ENCODE assay signal across 22 mouse cellular contexts in the genomic region with DNA sequence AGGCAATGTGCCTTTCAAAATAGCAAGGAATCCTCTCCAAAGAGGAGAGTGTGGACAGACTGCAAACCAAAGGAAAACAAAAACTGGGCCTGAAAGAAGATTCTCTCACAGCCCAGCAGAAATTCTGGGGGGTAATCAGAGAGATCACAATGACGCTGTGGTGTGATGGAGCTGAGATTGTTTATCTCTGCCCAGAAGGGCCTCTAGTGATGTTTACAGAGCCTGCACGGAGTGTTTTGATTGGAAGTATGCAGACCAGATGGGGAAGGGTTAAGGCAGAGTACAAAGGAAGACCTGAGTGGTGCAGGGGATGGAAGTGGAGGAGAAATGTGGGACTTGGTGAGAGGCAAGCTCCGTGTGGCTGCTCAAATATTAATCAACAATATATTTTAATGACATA.
A peak's percentile ranks its signal among the peaks of the same experiment; 100 is the strongest.
DNase-seq lines count a peak whose midpoint lies in the region; ATAC-seq lines count a peak whose summit lies in the region.
"Had no signal": no experiment of that assay in that cellular context is flagged by ENCODE, and none has a peak within 500 bp of the region (broad histone marks: within the 10 kb centered on the region; RNA-seq: fewer than 3 reads in every experiment).

No protein-coding gene starts in this region.

- H3K9ac ChIP-seq in intestine, embryonic 14.5 days (ENCODE audit: low read length) = no peak overlapping the region
- H3K9ac ChIP-seq in intestine, embryonic 15.5 days = no peak overlapping the region
- no peak overlapping the region for H3K9ac ChIP-seq in lung, embryonic 15.5 days
- H3K9ac ChIP-seq: embryonic facial prominence, embryonic 13.5 days; forebrain, embryonic 15.5 days; heart, embryonic 13.5 days; hindbrain, embryonic 12.5 days; hindbrain, embryonic 15.5 days had no signal

- H3K4me3 ChIP-seq in intestine, embryonic 14.5 days (ENCODE audit: low read depth, low read length) = no peak overlapping the region
- H3K4me3 ChIP-seq in intestine, embryonic 15.5 days (replicated peaks) = no peak overlapping the region
- H3K4me3 ChIP-seq in lung, embryonic 15.5 days = no peak overlapping the region
- H3K4me3 ChIP-seq: embryonic facial prominence, embryonic 13.5 days; forebrain, embryonic 15.5 days; heart, adult 2 months; heart, embryonic 10.5 days; heart, embryonic 13.5 days; hindbrain, embryonic 12.5 days; hindbrain, embryonic 15.5 days had no signal

- peaks cover 9% of the 10 kb centered on the region for H3K4me1 ChIP-seq in intestine, embryonic 14.5 days (replicated peaks; ENCODE audit: control insufficient read depth, insufficient read depth, low read length)
- H3K4me1 ChIP-seq in intestine, embryonic 15.5 days (replicated peaks) = no peaks in the 10 kb centered on the region
- H3K4me1 ChIP-seq in lung, embryonic 15.5 days = peaks cover 7% of the 10 kb centered on the region; the same call in 1 of the 2 replicates
- H3K4me1 ChIP-seq: forebrain, embryonic 15.5 days; heart, embryonic 10.5 days; heart, embryonic 13.5 days; hindbrain, embryonic 12.5 days; hindbrain, embryonic 15.5 days had no signal

- no peaks in the 10 kb centered on the region for H3K36me3 ChIP-seq in intestine, embryonic 14.5 days (ENCODE audit: control insufficient read depth, insufficient read depth, low read length)
- H3K36me3 ChIP-seq in intestine, embryonic 15.5 days = no peaks in the 10 kb centered on the region
- H3K36me3 ChIP-seq in lung, embryonic 15.5 days = no peaks in the 10 kb centered on the region
- H3K36me3 ChIP-seq: embryonic facial prominence, embryonic 13.5 days; forebrain, embryonic 15.5 days; heart, embryonic 10.5 days; heart, embryonic 13.5 days; hindbrain, embryonic 12.5 days; hindbrain, embryonic 15.5 days had no signal

- peak overlapping the region; percentile 55; the same call in 1 of the 2 replicates for H3K27ac ChIP-seq in intestine, embryonic 14.5 days (ENCODE audit: low read depth)
- no peak overlapping the region for H3K27ac ChIP-seq in intestine, embryonic 15.5 days
- H3K27ac ChIP-seq in lung, embryonic 15.5 days = no peak overlapping the region
- H3K27ac ChIP-seq: embryonic facial prominence, embryonic 13.5 days; forebrain, embryonic 15.5 days; heart, adult 2 months; heart, embryonic 10.5 days; heart, embryonic 13.5 days; hindbrain, embryonic 12.5 days; hindbrain, embryonic 15.5 days had no signal

- ATAC-seq in intestine, embryonic 14.5 days (replicated peaks; ENCODE audit: low FRiP score, low TSS enrichment, low read depth) = no peak
- ATAC-seq in intestine, embryonic 15.5 days = no peak
- ATAC-seq in lung, embryonic 15.5 days (ENCODE audit: borderline replicate concordance, extremely low read depth, low FRiP score, low TSS enrichment) = peak; percentile 48; the same call in 1 of the 2 replicates
- ATAC-seq: activated CD4-positive, CD25-positive, alpha-beta regulatory T cell, adult 4 months; forebrain, embryonic 15.5 days had no signal

- WGBS in intestine, embryonic 14.5 days = 11% methylated on average over 3 of the region's 3 CpGs
- WGBS in intestine, embryonic 15.5 days = 22% methylated on average over 3 of the region's 3 CpGs
- WGBS in lung, embryonic 15.5 days = 5% methylated on average over 3 of the region's 3 CpGs

- peak; percentile 33 for DNase-seq in embryo, embryonic 10 days (ENCODE audit: low spot score)
- no peak for DNase-seq in embryo, embryonic 10.5 days (ENCODE audit: low spot score)
- no peak for DNase-seq in intestine, embryonic 14.5 days (ENCODE audit: low spot score)
- DNase-seq in lung, postnatal 14 days = no peak
- no peak for DNase-seq in ovary, postnatal 10 days (ENCODE audit: low spot score)
- DNase-seq: adrenal gland, adult 8-10 months; adrenal gland, postnatal 25 days; cerebellum, adult 11-12 months; cerebellum, adult 8-10 months; cerebellum, postnatal 10 days; cerebellum, postnatal 36 days; gastrocnemius, postnatal 25 days; heart, adult 2 months had no signal

- no peaks in the 10 kb centered on the region for H3K27me3 ChIP-seq in intestine, embryonic 14.5 days (replicated peaks; ENCODE audit: control insufficient read depth, insufficient read depth, low read length)
- H3K27me3 ChIP-seq in intestine, embryonic 15.5 days (replicated peaks) = no peaks in the 10 kb centered on the region
- H3K27me3 ChIP-seq in lung, embryonic 15.5 days = no peaks in the 10 kb centered on the region
- H3K27me3 ChIP-seq: embryonic facial prominence, embryonic 13.5 days; forebrain, embryonic 15.5 days; heart, embryonic 13.5 days; hindbrain, embryonic 12.5 days; hindbrain, embryonic 15.5 days had no signal

- H3K4me2 ChIP-seq in intestine, embryonic 14.5 days (ENCODE audit: low read length) = no peak overlapping the region
- no peak overlapping the region for H3K4me2 ChIP-seq in intestine, embryonic 15.5 days (replicated peaks)
- H3K4me2 ChIP-seq in lung, embryonic 15.5 days = no peak overlapping the region
- H3K4me2 ChIP-seq: embryonic facial prominence, embryonic 13.5 days; forebrain, embryonic 15.5 days; heart, embryonic 13.5 days; hindbrain, embryonic 12.5 days; hindbrain, embryonic 15.5 days had no signal

- H3K9me3 ChIP-seq in intestine, embryonic 14.5 days (ENCODE audit: control insufficient read depth, low read length) = no peaks in the 10 kb centered on the region
- H3K9me3 ChIP-seq in intestine, embryonic 15.5 days = no peaks in the 10 kb centered on the region
- no peaks in the 10 kb centered on the region for H3K9me3 ChIP-seq in lung, embryonic 15.5 days
- H3K9me3 ChIP-seq: embryonic facial prominence, embryonic 13.5 days; forebrain, embryonic 15.5 days; heart, embryonic 10.5 days; heart, embryonic 13.5 days; hindbrain, embryonic 12.5 days; hindbrain, embryonic 15.5 days had no signal
